Mouse (Mus musculus): ENCODE measurements at regions not wholly inside any gene's neighbourhood (a gene's known extent, or its start where the extent isn't known, plus 50 kb on each side); places are given as distances from the start of the nearest gene placed in this dataset.
"Not testable (repeated sequence)": the region's sequence is repeated elsewhere in the genome, so short reads cannot be mapped to it uniquely, and the experiment has no call there.

DNA sequence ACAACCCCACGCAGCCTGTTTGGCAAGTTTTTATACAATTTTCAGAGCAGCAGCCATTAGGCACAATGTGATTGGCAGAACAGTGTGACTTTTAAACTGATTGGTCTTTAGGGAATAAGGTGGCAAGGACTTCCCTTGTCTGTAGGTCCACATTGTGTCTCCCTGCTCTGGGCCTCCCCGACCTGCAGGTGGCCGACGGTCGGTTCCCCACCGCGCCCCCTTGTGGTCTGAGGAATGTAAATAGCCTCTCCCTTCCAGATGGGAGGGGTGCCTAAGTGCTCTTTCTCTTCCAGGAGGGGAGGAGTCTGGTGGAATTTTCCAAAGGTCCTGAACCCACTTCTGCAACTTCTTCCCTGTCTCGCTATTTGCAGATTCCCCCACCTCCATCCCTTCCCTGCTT, 52.5 kb upstream of the Prr5 start:
- not testable (repeated sequence) for H3K4me1 ChIP-seq (ENCODE audit: control insufficient read depth, insufficient read depth, low read length); H3K9ac ChIP-seq (ENCODE audit: low read depth, low read length); H3K27me3 ChIP-seq (ENCODE audit: control insufficient read depth, insufficient read depth, low read length); H3K36me3 ChIP-seq (ENCODE audit: control insufficient read depth, insufficient read depth, low read length); H3K27ac ChIP-seq (replicated peaks; ENCODE audit: insufficient read depth, low read depth, low read length); DNase-seq (ENCODE audit: extremely low read depth, low read depth, low spot score); H3K79me2 ChIP-seq (ENCODE audit: control insufficient read depth, insufficient read depth, low read length); H3K4me3 ChIP-seq (ENCODE audit: insufficient read depth, low read depth, low read length)
- 16% methylated on average over 8 of the region's 8 CpGs for WGBS
- peak; percentile 80 for TF ChIP-seq CTCF (IDR thresholded peaks at IDR 0.05; ENCODE audit: low read depth, low read length)

DNA sequence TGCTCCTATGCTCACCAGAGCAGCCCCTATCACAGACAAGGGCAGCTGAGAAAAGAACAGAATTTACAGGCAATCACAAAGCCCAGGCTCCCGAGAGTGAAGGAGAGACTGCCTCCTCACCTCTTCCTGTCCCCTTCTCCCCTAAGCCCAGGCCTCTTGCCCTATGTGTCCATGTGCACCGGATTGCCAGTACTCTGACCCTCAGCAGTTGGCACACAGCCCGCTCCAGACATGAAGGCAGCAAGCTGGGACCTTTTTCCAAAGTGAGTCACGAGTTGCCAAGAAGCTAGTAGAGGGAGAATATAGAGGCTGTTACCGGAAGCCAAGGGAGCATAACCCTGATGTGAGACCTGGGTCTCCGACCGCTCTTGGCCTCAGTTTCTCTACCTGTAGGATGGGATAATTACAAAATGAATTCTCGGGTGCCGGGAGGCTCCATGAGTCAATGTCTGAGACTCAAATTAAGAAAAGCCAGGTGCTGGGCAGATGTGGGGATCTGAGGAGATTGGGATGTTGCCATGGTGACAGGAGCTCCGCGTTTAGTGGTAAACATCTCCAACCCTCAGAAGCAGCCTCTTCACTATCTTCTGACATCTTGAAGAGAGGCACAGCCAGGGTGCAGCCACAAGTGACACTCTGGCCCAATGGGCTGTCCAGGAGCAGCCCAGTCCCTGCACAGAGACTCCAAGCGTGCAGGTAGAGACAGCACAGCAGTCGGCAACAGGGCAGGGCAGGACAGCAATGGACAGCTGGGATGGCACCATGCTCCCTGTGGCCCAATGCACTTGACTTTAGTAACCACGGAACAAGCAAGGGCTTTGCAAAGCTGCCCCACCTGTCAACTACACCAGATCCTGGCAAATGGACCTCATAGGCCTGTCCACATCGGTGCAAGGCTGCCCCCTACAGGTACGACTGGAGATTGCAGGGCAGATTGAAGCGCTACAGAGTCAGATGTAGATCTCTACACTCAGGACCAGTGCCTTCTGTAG, 55.6 kb upstream of the Prr5 start:
- peak; percentile 29 for DNase-seq (ENCODE audit: extremely low read depth, low read depth, low spot score)
- H3K9ac ChIP-seq (ENCODE audit: low read depth, low read length): no peak overlapping the region
- H3K27ac ChIP-seq (replicated peaks; ENCODE audit: insufficient read depth, low read depth, low read length): no peak overlapping the region
- TF ChIP-seq CTCF (IDR thresholded peaks at IDR 0.05; ENCODE audit: low read depth, low read length) (peak; percentile 99), POLR2A (IDR thresholded peaks at IDR 0.05; ENCODE audit: extremely low read depth, insufficient read depth, low read length) (no peak)
- H3K36me3 ChIP-seq (ENCODE audit: control insufficient read depth, insufficient read depth, low read length): no peaks in the 10 kb centered on the region
- H3K79me2 ChIP-seq (ENCODE audit: control insufficient read depth, insufficient read depth, low read length): no peaks in the 10 kb centered on the region
- WGBS: 43% methylated on average over 17 of the region's 17 CpGs
- H3K4me3 ChIP-seq (ENCODE audit: insufficient read depth, low read depth, low read length): no peak overlapping the region
- H3K27me3 ChIP-seq (ENCODE audit: control insufficient read depth, insufficient read depth, low read length): no peaks in the 10 kb centered on the region
- H3K4me1 ChIP-seq (ENCODE audit: control insufficient read depth, insufficient read depth, low read length): no peaks in the 10 kb centered on the region

DNA sequence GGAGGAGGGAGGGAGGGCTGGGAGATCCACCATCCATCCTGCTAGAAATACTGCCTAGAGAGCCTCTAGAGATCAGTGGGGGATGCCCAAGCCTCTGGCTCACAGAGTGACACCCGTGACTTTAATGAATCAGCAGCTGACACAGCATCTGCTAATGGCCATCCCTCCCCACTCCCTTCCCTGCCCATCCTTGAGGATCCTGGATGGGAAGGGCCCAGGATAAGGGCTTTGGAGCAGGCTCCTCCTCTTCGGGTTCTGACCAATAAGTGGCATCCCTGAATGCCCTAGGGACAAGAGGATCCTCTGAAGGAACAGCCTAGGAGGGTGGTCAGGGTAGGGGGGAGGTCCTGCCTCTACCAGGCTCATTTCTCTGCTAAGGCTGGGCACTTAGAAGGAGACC, 55.3 kb upstream of the Rtl6 start:
- Histone ChIP-seq H3K27ac (replicated peaks; ENCODE audit: insufficient read depth, low read depth, low read length) (no peak overlapping the region), H3K36me3 (ENCODE audit: control insufficient read depth, insufficient read depth, low read length) (no peaks in the 10 kb centered on the region), H3K4me3 (ENCODE audit: insufficient read depth, low read depth, low read length) (no peak overlapping the region), H3K79me2 (ENCODE audit: control insufficient read depth, insufficient read depth, low read length) (no peaks in the 10 kb centered on the region), H3K27me3 (ENCODE audit: control insufficient read depth, insufficient read depth, low read length) (no peaks in the 10 kb centered on the region), H3K4me1 (ENCODE audit: control insufficient read depth, insufficient read depth, low read length) (no peaks in the 10 kb centered on the region), H3K9ac (ENCODE audit: low read depth, low read length) (no peak overlapping the region)
- WGBS: 38% methylated on average over 2 of the region's 2 CpGs
- TF ChIP-seq CTCF (IDR thresholded peaks at IDR 0.05; ENCODE audit: low read depth, low read length) (no peak), POLR2A (IDR thresholded peaks at IDR 0.05; ENCODE audit: extremely low read depth, insufficient read depth, low read length) (no peak)
- DNase-seq (ENCODE audit: extremely low read depth, low read depth, low spot score): no peak

GRCm38 (mm10) chr15:84609825-84610442, 52.3 kb upstream of the Rtl6 start:
- no peak for DNase-seq (ENCODE audit: extremely low read depth, low read depth, low spot score)
- WGBS: 42% methylated on average over 15 of the region's 15 CpGs
- no peak overlapping the region for H3K9ac ChIP-seq (ENCODE audit: low read depth, low read length)
- TF ChIP-seq POLR2A (IDR thresholded peaks at IDR 0.05; ENCODE audit: extremely low read depth, insufficient read depth, low read length) (no peak), CTCF (IDR thresholded peaks at IDR 0.05; ENCODE audit: low read depth, low read length) (no peak)
- H3K79me2 ChIP-seq (ENCODE audit: control insufficient read depth, insufficient read depth, low read length): no peaks in the 10 kb centered on the region
- H3K27ac ChIP-seq (replicated peaks; ENCODE audit: insufficient read depth, low read depth, low read length): no peak overlapping the region
- no peaks in the 10 kb centered on the region for H3K4me1 ChIP-seq (ENCODE audit: control insufficient read depth, insufficient read depth, low read length)
- no peaks in the 10 kb centered on the region for H3K36me3 ChIP-seq (ENCODE audit: control insufficient read depth, insufficient read depth, low read length)
- no peaks in the 10 kb centered on the region for H3K27me3 ChIP-seq (ENCODE audit: control insufficient read depth, insufficient read depth, low read length)
- H3K4me3 ChIP-seq (ENCODE audit: insufficient read depth, low read depth, low read length): no peak overlapping the region

DNA sequence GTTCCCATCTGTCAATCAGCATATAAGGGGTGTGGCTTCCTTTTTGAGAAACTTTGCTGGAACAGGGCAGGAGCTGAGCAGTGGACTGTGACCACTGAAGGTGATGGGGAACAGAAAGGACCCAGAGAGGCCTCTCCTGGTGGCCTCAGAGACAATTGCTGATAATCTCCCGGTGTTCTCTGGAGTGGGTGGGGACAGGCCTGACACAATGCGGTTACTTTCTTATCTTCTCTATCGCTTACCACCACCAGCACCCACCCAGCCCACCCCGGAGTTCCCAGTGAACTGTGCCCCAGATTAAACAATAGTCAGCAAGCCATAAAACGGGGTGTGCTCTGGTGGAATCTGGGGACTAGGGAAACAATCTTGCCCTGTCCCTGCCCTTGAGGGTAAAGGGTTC, 51.4 kb upstream of the Rtl6 start:
- TF ChIP-seq POLR2A (IDR thresholded peaks at IDR 0.05; ENCODE audit: extremely low read depth, insufficient read depth, low read length): no peak
- TF ChIP-seq CTCF (IDR thresholded peaks at IDR 0.05; ENCODE audit: low read depth, low read length): no peak
- Histone ChIP-seq H3K27ac (replicated peaks; ENCODE audit: insufficient read depth, low read depth, low read length) (no peak overlapping the region), H3K9ac (ENCODE audit: low read depth, low read length) (no peak overlapping the region), H3K36me3 (ENCODE audit: control insufficient read depth, insufficient read depth, low read length) (no peaks in the 10 kb centered on the region), H3K27me3 (ENCODE audit: control insufficient read depth, insufficient read depth, low read length) (no peaks in the 10 kb centered on the region), H3K4me1 (ENCODE audit: control insufficient read depth, insufficient read depth, low read length) (no peaks in the 10 kb centered on the region), H3K79me2 (ENCODE audit: control insufficient read depth, insufficient read depth, low read length) (no peaks in the 10 kb centered on the region), H3K4me3 (ENCODE audit: insufficient read depth, low read depth, low read length) (no peak overlapping the region)
- no peak for DNase-seq (ENCODE audit: extremely low read depth, low read depth, low spot score)
- 41% methylated on average over 5 of the region's 5 CpGs for WGBS

Data from liver, adult 2 months (tissue).